Mouse (Mus musculus) forebrain, embryonic 13.5 days (tissue): ENCODE results near the gene Pld1. TPM values are rescaled to one million over a fixed set of nuclear protein-coding genes. Genes with fewer than 3 reads are reported as not detected.

ENCODE experiments used
- ATAC-seq: fragments of 200-750 bp; cut with Nextera tagmentation; 2 replicates; pipeline ENCODE4 v1.8.0; 2017
- H3K27ac ChIP-seq: fragments of 300-500 bp; sonication (generic); 2 replicates; pipeline ENCODE4 v1.5.1; 2015; ENCODE audit warnings: inconsistent platforms, mild to moderate bottlenecking, moderate library complexity
- H3K27me3 ChIP-seq: fragments of 300-500 bp; sonication (generic); 2 replicates; pipeline ENCODE4 v1.6.1; 2015; ENCODE audit warnings: mild to moderate bottlenecking, inconsistent platforms
- H3K36me3 ChIP-seq: fragments of 300-500 bp; sonication (generic); 2 replicates; pipeline ENCODE4 v1.6.1; 2015; ENCODE audit warnings: mild to moderate bottlenecking, inconsistent platforms; ENCODE audit not compliant: poor library complexity, severe bottlenecking
- H3K4me1 ChIP-seq: fragments of 300-500 bp; sonication (generic); 2 replicates; pipeline ENCODE4 v1.6.1; 2015; ENCODE audit warnings: inconsistent platforms
- H3K4me2 ChIP-seq: fragments of 300-500 bp; sonication (generic); 2 replicates; pipeline ENCODE4 v1.6.1; 2015; ENCODE audit warnings: inconsistent platforms, mild to moderate bottlenecking, moderate library complexity
- H3K4me3 ChIP-seq: fragments of 300-500 bp; sonication (generic); 2 replicates; pipeline ENCODE4 v1.5.1; 2015; ENCODE audit warnings: mild to moderate bottlenecking, inconsistent platforms
- H3K9ac ChIP-seq: fragments of 300-500 bp; sonication (generic); 2 replicates; pipeline ENCODE4 v1.6.1; 2015; ENCODE audit warnings: mild to moderate bottlenecking, inconsistent platforms
- H3K9me3 ChIP-seq: fragments of 300-500 bp; sonication (generic); replicated peaks from 2 replicates; pipeline ENCODE4 v1.6.1; 2016; ENCODE audit warnings: inconsistent platforms
- WGBS: fragments of 180-500 bp; shearing (Covaris S2); methylation state at CpG from one replicate; pipeline ENCODE4 v1.1.7; 2015; 5-methylcytosine and 5-hydroxymethylcytosine counted together
- polyA plus RNA-seq: library from polyadenylated mRNA; unstranded; fragments of >200 nt; fragmentation: Nextera tagmentation; extraction: Ambion mirVana; gene quantifications from 2 replicates; pipeline ENCODE4 v1.2.1, GENCODE M21; 2015

Pld1 gene
- polyA plus RNA-seq, 1 experiment from 2014 or later, result 2.7 TPM

GRCm38 (mm10) chr3:28007684-28008083 is 69.2 kb downstream of the Pld1 start:
- no peaks in the 10 kb centered on the region for H3K4me1 ChIP-seq
- WGBS, result 88% methylated on average over 11 of the region's 11 CpGs
- ATAC-seq, result no peak
- H3K9me3 ChIP-seq, result no peaks in the 10 kb centered on the region
- no peak overlapping the region for H3K4me3 ChIP-seq
- no peaks in the 10 kb centered on the region for H3K36me3 ChIP-seq
- H3K27ac ChIP-seq, result no peak overlapping the region
- no peaks in the 10 kb centered on the region for H3K27me3 ChIP-seq
- H3K4me2 ChIP-seq, result no peak overlapping the region
- H3K9ac ChIP-seq, result no peak overlapping the region

GRCm38 (mm10) chr3:28008369-28008768 is 69.9 kb downstream of the Pld1 start:
- H3K27ac ChIP-seq, result no peak overlapping the region

GRCm38 (mm10) chr3:28012177-28012576 is 73.7 kb downstream of the Pld1 start:
- H3K36me3 ChIP-seq, result no peaks in the 10 kb centered on the region
- 0 out of 2 replicates have a peak, but pooled peaks cover 7% of the 10 kb centered on the region for H3K4me1 ChIP-seq
- H3K9me3 ChIP-seq, result no peaks in the 10 kb centered on the region
- no peak overlapping the region for H3K4me2 ChIP-seq
- no peak for ATAC-seq
- no peak overlapping the region for H3K9ac ChIP-seq
- 87% methylated on average over 7 of the region's 7 CpGs for WGBS
- no peak overlapping the region for H3K4me3 ChIP-seq
- H3K27me3 ChIP-seq, result no peaks in the 10 kb centered on the region
- no peak overlapping the region for H3K27ac ChIP-seq

More at GRCm38 (mm10) chr3:28008369-28008768, 69.9 kb downstream of the Pld1 start:
- Histone ChIP-seq H3K4me1 (no peaks in the 10 kb centered on the region), H3K4me2 (no peak overlapping the region), H3K36me3 (no peaks in the 10 kb centered on the region), H3K9ac (no peak overlapping the region), H3K27me3 (no peaks in the 10 kb centered on the region), H3K4me3 (no peak overlapping the region), H3K9me3 (no peaks in the 10 kb centered on the region)
- 85% methylated on average over 4 of the region's 4 CpGs for WGBS
- ATAC-seq, result no peak

GRCm38 (mm10) chr3:28013441-28013840 is 74.9 kb downstream of the Pld1 start:
- Histone ChIP-seq H3K9ac (no peak overlapping the region), H3K4me2 (no peak overlapping the region), H3K27ac (no peak overlapping the region), H3K4me3 (no peak overlapping the region), H3K9me3 (no peaks in the 10 kb centered on the region), H3K4me1 (0 out of 2 replicates have a peak, but pooled peaks cover 7% of the 10 kb centered on the region), H3K36me3 (no peaks in the 10 kb centered on the region), H3K27me3 (no peaks in the 10 kb centered on the region)
- 44% methylated on average over 6 of the region's 6 CpGs for WGBS
- no peak for ATAC-seq

GRCm38 (mm10) chr3:28017002-28017401 is 78.5 kb downstream of the Pld1 start:
- no peaks in the 10 kb centered on the region for H3K9me3 ChIP-seq
- H3K36me3 ChIP-seq, result no peaks in the 10 kb centered on the region

GRCm38 (mm10) chr3:28019727-28020126 is 81.2 kb downstream of the Pld1 start:
- Histone ChIP-seq H3K27me3 (no peaks in the 10 kb centered on the region), H3K4me3 (no peak overlapping the region), H3K4me2 (no peak overlapping the region), H3K9me3 (no peaks in the 10 kb centered on the region), H3K27ac (no peak overlapping the region), H3K9ac (no peak overlapping the region), H3K36me3 (no peaks in the 10 kb centered on the region), H3K4me1 (0 out of 2 replicates have a peak, but pooled peaks cover 7% of the 10 kb centered on the region)
- WGBS, result 79% methylated on average over 4 of the region's 4 CpGs
- ATAC-seq, result no peak

More at GRCm38 (mm10) chr3:28017002-28017401, 78.5 kb downstream of the Pld1 start:
- Histone ChIP-seq H3K27me3 (no peaks in the 10 kb centered on the region), H3K9ac (no peak overlapping the region), H3K4me1 (0 out of 2 replicates have a peak, but pooled peaks cover 7% of the 10 kb centered on the region), H3K27ac (no peak overlapping the region), H3K4me2 (no peak overlapping the region), H3K4me3 (no peak overlapping the region)
- no peak for ATAC-seq
- WGBS, result 83% methylated on average over 2 of the region's 2 CpGs

- no peak for ATAC-seq
Observed at GRCm38 (mm10) chr3:28020404-28020803, 81.9 kb downstream of the Pld1 start.

GRCm38 (mm10) chr3:28022191-28022590 is 83.7 kb downstream of the Pld1 start:
- Histone ChIP-seq H3K36me3 (no peaks in the 10 kb centered on the region), H3K27ac (no peak overlapping the region), H3K4me1 (no peaks in the 10 kb centered on the region), H3K9me3 (no peaks in the 10 kb centered on the region), H3K27me3 (no peaks in the 10 kb centered on the region), H3K9ac (no peak overlapping the region), H3K4me3 (no peak overlapping the region), H3K4me2 (no peak overlapping the region)
- 84% methylated on average over 5 of the region's 5 CpGs for WGBS
- ATAC-seq, result no peak

More at GRCm38 (mm10) chr3:28020404-28020803, 81.9 kb downstream of the Pld1 start:
- H3K9ac ChIP-seq, result no peak overlapping the region
- H3K9me3 ChIP-seq, result no peaks in the 10 kb centered on the region
- no peaks in the 10 kb centered on the region for H3K27me3 ChIP-seq
- H3K36me3 ChIP-seq, result no peaks in the 10 kb centered on the region
- no peak overlapping the region for H3K4me2 ChIP-seq
- H3K4me1 ChIP-seq, result 0 out of 2 replicates have a peak, but pooled peaks cover 7% of the 10 kb centered on the region
- no peak overlapping the region for H3K27ac ChIP-seq
- no peak overlapping the region for H3K4me3 ChIP-seq
- WGBS, result 77% methylated on average over 2 of the region's 2 CpGs

GRCm38 (mm10) chr3:28026876-28027275 is 88.4 kb downstream of the Pld1 start:
- Histone ChIP-seq H3K4me2 (no peak overlapping the region), H3K4me1 (peaks cover 6% of the 10 kb centered on the region), H3K27ac (no peak overlapping the region), H3K9me3 (no peaks in the 10 kb centered on the region), H3K9ac (no peak overlapping the region), H3K36me3 (no peaks in the 10 kb centered on the region), H3K27me3 (no peaks in the 10 kb centered on the region), H3K4me3 (no peak overlapping the region)
- WGBS, result 79% methylated on average over 3 of the region's 3 CpGs
- no peak for ATAC-seq

GRCm38 (mm10) chr3:28028456-28028855 is 90.0 kb downstream of the Pld1 start:
- WGBS, result 89% methylated on average over 10 of the region's 10 CpGs

GRCm38 (mm10) chr3:28030860-28031259 is 92.4 kb downstream of the Pld1 start:
- Histone ChIP-seq H3K36me3 (no peaks in the 10 kb centered on the region), H3K9me3 (no peaks in the 10 kb centered on the region), H3K9ac (no peak overlapping the region), H3K27ac (no peak overlapping the region), H3K4me2 (no peak overlapping the region), H3K4me3 (no peak overlapping the region), H3K4me1 (peaks cover 10% of the 10 kb centered on the region), H3K27me3 (no peaks in the 10 kb centered on the region)
- 86% methylated on average over 5 of the region's 5 CpGs for WGBS
- no peak for ATAC-seq

More at GRCm38 (mm10) chr3:28028456-28028855, 90.0 kb downstream of the Pld1 start:
- Histone ChIP-seq H3K27me3 (no peaks in the 10 kb centered on the region), H3K4me3 (no peak overlapping the region), H3K9me3 (no peaks in the 10 kb centered on the region), H3K4me1 (peaks cover 10% of the 10 kb centered on the region), H3K27ac (no peak overlapping the region), H3K9ac (no peak overlapping the region), H3K36me3 (no peaks in the 10 kb centered on the region), H3K4me2 (no peak overlapping the region)
- ATAC-seq, result no peak

- Histone ChIP-seq H3K4me1 (peaks cover 10% of the 10 kb centered on the region), H3K4me2 (no peak overlapping the region), H3K9me3 (no peaks in the 10 kb centered on the region), H3K27ac (0 out of 2 replicates have a peak overlapping the region, but pooled peaks have one; percentile 3), H3K27me3 (no peaks in the 10 kb centered on the region), H3K4me3 (no peak overlapping the region), H3K9ac (no peak overlapping the region), H3K36me3 (no peaks in the 10 kb centered on the region)
- peak; percentile 59; the same call in 1 of the 2 replicates for ATAC-seq
- WGBS, result 22% methylated on average over 7 of the region's 7 CpGs
Observed at GRCm38 (mm10) chr3:28031643-28032243, 93.2 kb downstream of the Pld1 start.

GRCm38 (mm10) chr3:28033898-28034297 is 95.4 kb downstream of the Pld1 start:
- Histone ChIP-seq H3K4me3 (no peak overlapping the region), H3K27me3 (no peaks in the 10 kb centered on the region), H3K4me1 (peaks cover 10% of the 10 kb centered on the region), H3K36me3 (no peaks in the 10 kb centered on the region), H3K27ac (no peak overlapping the region), H3K9me3 (no peaks in the 10 kb centered on the region), H3K4me2 (no peak overlapping the region), H3K9ac (no peak overlapping the region)
- no peak for ATAC-seq
- 91% methylated on average over 3 of the region's 3 CpGs for whole genome bisulfite sequencing
